Mouse (Mus musculus) heart, embryonic 16.5 days (tissue): Measurements from ENCODE around the gene Atp6v0e. TPM values are rescaled to one million over a fixed set of nuclear protein-coding genes. Genes with fewer than 3 reads are reported as not detected.

Experiments used
- ATAC-seq: fragments of 200-750 bp; cut with Nextera tagmentation; replicated peaks from 2 replicates; pipeline ENCODE4 v1.8.0; 2017; ENCODE audit warnings: moderate number of reproducible peaks; ENCODE audit not compliant: insufficient read depth, low FRiP score; ENCODE audit errors: extremely low read depth
- H3K27ac ChIP-seq: fragments of 300-500 bp; sonication (generic); 2 replicates; pipeline ENCODE4 v1.5.1; 2014; ENCODE audit warnings: mild to moderate bottlenecking, low read length, control low read depth, moderate library complexity
- H3K27me3 ChIP-seq: fragments of 300-500 bp; sonication (generic); 2 replicates; pipeline ENCODE4 v1.6.1; 2014; ENCODE audit warnings: low read length, mixed read lengths; ENCODE audit not compliant: control insufficient read depth, insufficient read depth
- H3K36me3 ChIP-seq: fragments of 300-500 bp; sonication (generic); 2 replicates; pipeline ENCODE4 v1.6.1; 2014; ENCODE audit not compliant: control insufficient read depth, insufficient read depth
- H3K4me1 ChIP-seq: fragments of 300-500 bp; sonication (generic); 2 replicates; pipeline ENCODE4 v1.6.1; 2014; ENCODE audit warnings: low read length, mixed read lengths; ENCODE audit not compliant: control insufficient read depth, insufficient read depth
- H3K4me2 ChIP-seq: fragments of 300-500 bp; sonication (generic); 2 replicates; pipeline ENCODE4 v1.6.1; 2014; ENCODE audit warnings: low read depth, mild to moderate bottlenecking, control low read depth, low read length
- H3K4me3 ChIP-seq: fragments of 300-500 bp; sonication (generic); 2 replicates; pipeline ENCODE4 v1.5.1; 2014; ENCODE audit warnings: mild to moderate bottlenecking, control low read depth, low read length
- H3K9ac ChIP-seq: fragments of 300-500 bp; sonication (generic); 2 replicates; pipeline ENCODE4 v1.6.1; 2014; ENCODE audit warnings: low read length, control low read depth
- H3K9me3 ChIP-seq: fragments of 300-500 bp; sonication (generic); replicated peaks from 2 replicates; pipeline ENCODE4 v1.6.1; 2016; ENCODE audit warnings: low read length; ENCODE audit not compliant: control insufficient read depth
- WGBS: fragments of 180-500 bp; shearing (Covaris S2); extraction: QIAGEN DNeasy Blood & Tissue Kit; methylation state at CpG from one replicate; pipeline ENCODE4 v1.1.7; 2014; 5-methylcytosine and 5-hydroxymethylcytosine counted together
- polyA plus RNA-seq: library from polyadenylated mRNA; unstranded; fragments of >200 nt; fragmentation: Nextera tagmentation; extraction: Ambion mirVana; gene quantifications from 2 replicates; pipeline ENCODE4 v1.2.1, GENCODE M21; 2015

Gene Atp6v0e
- polyA plus RNA-seq = 216 and 249 TPM in 2 replicates

- no peaks in the 10 kb centered on the region for H3K36me3 ChIP-seq
- H3K4me2 ChIP-seq = peak within 1 kb of the TSS; percentile 88
- peak within 1 kb of the TSS; percentile 86 for H3K4me3 ChIP-seq
- no peaks in the 10 kb centered on the region for H3K9me3 ChIP-seq
- no peaks in the 10 kb centered on the region for H3K27me3 ChIP-seq
- H3K4me1 ChIP-seq = peaks cover 26% of the 10 kb centered on the region
- peak; percentile 75 for ATAC-seq
- peak within 1 kb of the TSS; percentile 71 for H3K27ac ChIP-seq
- WGBS = 1% methylated on average over 28 of the region's 28 CpGs
- H3K9ac ChIP-seq = peak within 1 kb of the TSS; percentile 81
Observed at GRCm38 (mm10) chr17:26662978-26663683, at the start of gene Atp6v0e. Atp6v0e (plus strand) TSS chr17:26663231.

GRCm38 (mm10) chr17:26614286-26614685 lies 48.7 kb upstream of the Atp6v0e start:
- WGBS = 49% methylated on average over 6 of the region's 6 CpGs
- Histone ChIP-seq H3K4me1 (peaks cover 28% of the 10 kb centered on the region), H3K36me3 (peaks cover 13% of the 10 kb centered on the region; the same call in 1 of the 2 replicates), H3K9ac (0 out of 2 replicates have a peak overlapping the region, but pooled peaks have one; percentile 19), H3K4me3 (no peak overlapping the region), H3K27me3 (no peaks in the 10 kb centered on the region), H3K9me3 (no peaks in the 10 kb centered on the region), H3K27ac (peak overlapping the region; percentile 54), H3K4me2 (no peak overlapping the region)
- no peak for ATAC-seq

- 73% methylated on average over 9 of the region's 9 CpGs for WGBS
- no peaks in the 10 kb centered on the region for H3K27me3 ChIP-seq
- no peak overlapping the region for H3K4me2 ChIP-seq
- no peak overlapping the region for H3K4me3 ChIP-seq
- H3K4me1 ChIP-seq = peaks cover 28% of the 10 kb centered on the region
- peak overlapping the region; percentile 54 for H3K27ac ChIP-seq
- no peak overlapping the region for H3K9ac ChIP-seq
- H3K9me3 ChIP-seq = no peaks in the 10 kb centered on the region
- ATAC-seq = no peak
- peaks cover 11% of the 10 kb centered on the region; the same call in 1 of the 2 replicates for H3K36me3 ChIP-seq
Observed at GRCm38 (mm10) chr17:26614708-26615486, 48.1 kb upstream of the Atp6v0e start.

GRCm38 (mm10) chr17:26616696-26617095 lies 46.3 kb upstream of the Atp6v0e start:
- H3K4me1 ChIP-seq = peaks cover 20% of the 10 kb centered on the region
- no peak overlapping the region for H3K4me3 ChIP-seq
- H3K9ac ChIP-seq = no peak overlapping the region
- no peak for ATAC-seq
- H3K27ac ChIP-seq = no peak overlapping the region
- no peak overlapping the region for H3K4me2 ChIP-seq
- H3K9me3 ChIP-seq = no peaks in the 10 kb centered on the region
- WGBS = 66% methylated on average over 2 of the region's 2 CpGs
- no peaks in the 10 kb centered on the region for H3K27me3 ChIP-seq
- peaks cover 11% of the 10 kb centered on the region; the same call in 1 of the 2 replicates for H3K36me3 ChIP-seq

- Histone ChIP-seq H3K9me3 (no peaks in the 10 kb centered on the region), H3K27me3 (no peaks in the 10 kb centered on the region), H3K4me3 (no peak overlapping the region), H3K4me2 (no peak overlapping the region), H3K9ac (no peak overlapping the region), H3K4me1 (peaks cover 13% of the 10 kb centered on the region), H3K27ac (no peak overlapping the region), H3K36me3 (peaks cover 11% of the 10 kb centered on the region; the same call in 1 of the 2 replicates)
- ATAC-seq = no peak
- 71% methylated on average over 5 of the region's 5 CpGs for WGBS
Observed at GRCm38 (mm10) chr17:26618498-26618897, 44.5 kb upstream of the Atp6v0e start.

- Histone ChIP-seq H3K9ac (no peak overlapping the region), H3K27me3 (no peaks in the 10 kb centered on the region), H3K9me3 (no peaks in the 10 kb centered on the region), H3K4me1 (peaks cover 6% of the 10 kb centered on the region), H3K4me3 (no peak overlapping the region), H3K36me3 (peaks cover 11% of the 10 kb centered on the region; the same call in 1 of the 2 replicates), H3K4me2 (no peak overlapping the region), H3K27ac (no peak overlapping the region)
- ATAC-seq = no peak
- WGBS = 82% methylated on average over 6 of the region's 6 CpGs
Observed at GRCm38 (mm10) chr17:26619577-26619976, 43.5 kb upstream of the Atp6v0e start.

- H3K4me1 ChIP-seq = peaks cover 2% of the 10 kb centered on the region
- H3K4me2 ChIP-seq = no peak overlapping the region
- no peak for ATAC-seq
- peaks cover 17% of the 10 kb centered on the region; the same call in 1 of the 2 replicates for H3K36me3 ChIP-seq
- no peak overlapping the region for H3K4me3 ChIP-seq
- 92% methylated on average over 6 of the region's 6 CpGs for WGBS
- no peaks in the 10 kb centered on the region for H3K9me3 ChIP-seq
- no peak overlapping the region for H3K9ac ChIP-seq
- H3K27ac ChIP-seq = 0 out of 2 replicates have a peak overlapping the region, but pooled peaks have one; percentile 61
- no peaks in the 10 kb centered on the region for H3K27me3 ChIP-seq
Observed at GRCm38 (mm10) chr17:26620292-26620691, 42.7 kb upstream of the Atp6v0e start.

- peaks cover 2% of the 10 kb centered on the region for H3K4me1 ChIP-seq
- peaks cover 20% of the 10 kb centered on the region for H3K36me3 ChIP-seq
- 74% methylated on average over 17 of the region's 17 CpGs for WGBS
- H3K9me3 ChIP-seq = no peaks in the 10 kb centered on the region
- peak overlapping the region; percentile 61 for H3K27ac ChIP-seq
- no peaks in the 10 kb centered on the region for H3K27me3 ChIP-seq
- no peak overlapping the region for H3K4me2 ChIP-seq
- peak; percentile 77 for ATAC-seq
- no peak overlapping the region for H3K4me3 ChIP-seq
- H3K9ac ChIP-seq = no peak overlapping the region
Observed at GRCm38 (mm10) chr17:26620786-26621766, 42.0 kb upstream of the Atp6v0e start.
